Mouse (Mus musculus): Measurements from ENCODE around the gene Sdccag8.

Gene Sdccag8

DNA sequence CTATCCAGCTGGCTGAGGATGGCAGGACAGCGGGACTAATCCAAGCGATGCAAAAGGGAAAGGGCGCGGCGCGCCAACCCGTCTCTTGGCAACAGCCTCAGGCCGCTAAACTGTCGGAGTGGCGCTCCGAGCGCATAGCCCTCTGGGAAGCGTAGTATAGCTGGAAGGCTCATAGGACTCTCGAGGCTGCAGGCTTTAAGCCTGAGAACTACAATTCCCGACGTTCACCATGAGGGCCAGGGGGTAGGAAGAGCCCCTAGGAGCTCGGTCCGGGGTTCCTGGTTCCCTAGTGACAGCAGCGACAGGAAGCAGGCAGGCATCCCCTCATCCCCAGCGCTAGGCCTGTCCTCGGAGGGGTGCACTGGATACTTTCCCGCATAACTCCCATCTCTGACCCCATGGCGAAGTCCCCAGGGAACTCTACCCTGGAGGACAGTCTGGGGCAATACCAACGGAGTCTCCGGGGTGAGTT, at the start of gene Sdccag8:
Gene Sdccag8, plus strand, starts transcription at position 70 of the 472 bp plus-strand sequence.
- peak; percentile 97 for DNase-seq

- no peak for DNase-seq
Measured at GRCm38 (mm10) chr1:176774533-176774932, 39.9 kb upstream of the Sdccag8 start.

DNA sequence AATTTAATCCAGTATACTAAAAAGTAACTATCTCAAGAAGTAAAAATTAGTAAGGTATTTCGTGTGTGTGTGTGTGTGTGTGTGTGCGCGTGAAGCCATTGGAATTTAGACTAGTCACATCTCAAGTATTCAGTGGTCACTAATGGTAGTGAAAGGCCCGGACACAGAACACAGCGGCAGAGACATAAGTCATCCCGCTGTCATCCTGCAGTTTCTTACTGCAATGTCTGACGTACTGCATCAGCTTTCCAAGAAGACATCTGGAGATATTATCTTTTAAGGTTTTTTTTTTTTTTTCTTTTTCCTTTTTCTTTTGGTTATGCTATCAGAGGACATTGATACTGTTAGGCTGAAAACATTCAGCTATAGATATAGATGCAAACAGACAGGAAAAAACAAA, 25.1 kb upstream of the Sdccag8 start:
- no peak for DNase-seq

DNA sequence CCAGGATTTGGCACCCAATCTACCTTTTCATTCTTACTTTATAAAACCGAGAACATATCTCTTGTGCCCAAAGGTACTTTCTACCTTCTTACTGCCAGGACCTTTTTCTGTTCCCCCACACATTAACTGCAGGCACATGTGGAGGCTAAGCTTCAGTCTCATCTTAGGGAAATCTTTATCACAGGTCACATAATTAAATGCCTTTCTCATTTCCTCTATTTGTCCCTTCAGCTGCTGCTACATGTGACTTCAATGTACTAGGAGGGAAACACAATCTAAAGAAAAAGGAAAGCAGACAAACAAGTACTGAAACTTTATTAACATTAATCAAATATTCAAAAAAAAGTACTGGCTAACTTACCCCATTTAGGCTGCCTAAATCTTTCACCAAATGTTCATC, 22.3 kb upstream of the Sdccag8 start:
- DNase-seq, result no peak

GRCm38 (mm10) chr1:176798673-176799072, 15.8 kb upstream of the Sdccag8 start:
- DNase-seq, result no peak

DNA sequence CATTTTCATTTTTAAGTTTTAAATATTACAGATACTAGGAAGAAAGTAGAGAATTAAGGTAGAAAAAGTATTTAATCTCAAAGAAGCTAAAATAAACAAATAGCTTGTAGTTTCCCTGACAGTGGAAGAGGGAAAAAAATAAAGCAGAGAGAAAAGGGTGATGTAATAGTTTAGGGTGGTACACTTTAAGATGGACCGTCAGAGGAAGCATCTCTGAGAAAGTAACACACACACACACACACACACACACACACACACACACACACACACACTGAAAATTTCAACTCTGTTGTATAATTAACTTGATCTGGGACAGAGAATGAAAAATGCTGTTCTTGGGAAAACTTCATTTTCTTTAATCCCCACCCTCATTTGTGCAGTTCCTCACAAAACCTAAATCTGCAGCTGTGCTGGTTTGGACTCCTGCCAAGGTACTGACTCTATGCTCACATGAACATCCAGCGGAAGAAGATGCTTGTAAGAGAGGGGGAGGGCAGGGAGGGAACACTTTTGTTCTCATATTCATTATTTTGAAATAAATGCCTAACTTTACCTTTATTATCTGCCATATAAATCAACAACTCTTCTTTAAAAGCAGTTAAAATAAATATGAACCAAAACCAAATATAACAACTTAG, 13.6 kb upstream of the Sdccag8 start:
- peak; percentile 49 for DNase-seq

DNA sequence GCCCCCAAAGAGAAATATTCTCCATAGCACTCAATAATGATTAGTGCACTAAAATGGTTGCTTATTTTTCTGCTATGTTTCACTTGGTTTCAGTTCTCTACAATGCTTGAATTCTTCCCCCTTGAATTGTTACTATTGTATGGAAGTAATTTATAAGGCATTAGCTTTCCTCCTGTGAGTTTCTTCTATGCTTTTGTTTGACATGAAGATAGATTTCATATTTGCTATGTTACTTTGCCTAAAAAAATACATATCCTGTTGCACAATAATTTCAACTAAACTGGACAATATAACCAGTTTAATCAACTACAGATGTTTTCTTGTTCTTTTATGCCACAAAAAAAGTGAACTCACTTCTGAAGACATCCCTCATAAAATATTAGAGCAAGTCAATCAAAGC, 4.3 kb upstream of the Sdccag8 start:
- DNase-seq, result no peak

DNA sequence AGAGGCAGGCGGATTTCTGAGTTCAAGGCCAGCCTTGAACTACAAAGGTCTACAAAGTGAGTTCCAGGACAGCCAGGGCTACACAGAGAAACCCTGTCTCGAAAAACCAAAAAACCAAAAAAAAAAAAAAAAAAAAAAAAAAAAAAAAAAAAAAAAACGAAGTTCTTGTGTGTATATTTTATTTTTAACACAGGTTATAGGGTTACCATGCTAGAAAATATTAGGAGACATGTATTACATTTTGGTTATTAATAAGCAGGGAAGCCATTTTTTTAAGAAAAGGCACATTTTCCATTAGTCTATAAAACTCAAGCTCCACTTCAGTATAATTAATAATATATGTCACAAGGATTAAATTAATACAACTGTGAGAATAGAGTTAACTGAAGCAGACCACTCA, 2.6 kb upstream of the Sdccag8 start:
- no peak for DNase-seq

DNA sequence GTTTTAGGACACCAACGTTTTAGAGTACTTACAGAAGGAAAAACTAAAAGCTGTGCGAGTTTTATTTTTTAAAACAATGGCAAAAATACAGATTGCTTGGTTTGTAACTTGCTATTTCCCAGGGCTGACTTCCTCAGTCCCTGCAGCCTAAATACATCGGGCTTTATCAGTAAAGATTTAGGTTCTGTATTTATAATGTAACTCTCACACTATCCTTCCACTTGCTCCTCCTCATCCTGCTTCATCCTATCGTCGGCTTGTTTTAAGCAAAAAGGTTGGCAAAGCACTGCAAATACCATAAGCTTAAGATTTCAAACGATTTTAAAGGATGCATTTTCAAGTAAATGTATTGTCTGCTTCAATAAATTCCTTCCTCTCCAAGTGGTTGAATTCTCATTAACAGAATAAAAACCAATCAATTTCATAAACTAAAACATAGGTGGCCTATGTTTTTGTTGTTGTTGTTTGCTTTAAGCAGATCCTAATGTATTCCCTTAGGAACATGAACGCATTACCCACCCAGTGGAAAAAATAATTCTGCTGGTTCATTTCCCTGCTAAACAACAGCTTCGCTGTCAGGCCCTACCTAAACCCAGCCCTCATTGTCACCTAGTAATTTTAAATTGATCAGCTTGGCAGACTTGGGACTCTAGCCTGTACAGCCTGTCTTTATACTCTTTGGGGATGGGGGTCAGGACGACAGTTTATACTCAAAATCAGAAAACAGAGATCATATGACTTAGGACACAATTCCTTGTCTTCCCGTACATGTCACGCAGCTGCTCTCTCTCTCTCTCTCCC, 1.8 kb upstream of the Sdccag8 start:
- DNase-seq, result no peak

GRCm38 (mm10) chr1:176813292-176814035, 996 bp upstream of the Sdccag8 start:
- peak; percentile 57 for DNase-seq

DNA sequence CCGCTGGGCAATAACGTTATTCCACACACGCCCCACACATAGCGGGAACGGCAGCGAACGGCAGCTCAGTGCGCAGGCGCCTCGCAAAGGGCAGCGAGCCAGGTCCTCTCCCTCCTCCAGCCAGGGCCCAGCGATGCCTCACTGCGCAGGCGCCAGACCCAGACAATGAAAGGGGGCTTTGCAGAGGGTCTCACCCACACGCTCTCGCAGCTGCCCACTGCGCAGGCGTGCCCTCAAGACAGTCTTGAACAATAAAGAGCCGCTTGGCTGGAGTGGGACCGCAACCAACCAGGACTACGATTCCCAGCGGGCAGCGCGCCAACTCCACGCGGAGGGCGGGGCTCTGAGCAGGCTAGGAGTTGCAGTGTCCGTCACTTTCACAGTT, 432 bp upstream of the Sdccag8 start, which contains the start of gene Cep170:
Gene Cep170, minus strand, starts transcription at position 32 of the 385 bp plus-strand sequence.
- peak; percentile 96 for DNase-seq

DNA sequence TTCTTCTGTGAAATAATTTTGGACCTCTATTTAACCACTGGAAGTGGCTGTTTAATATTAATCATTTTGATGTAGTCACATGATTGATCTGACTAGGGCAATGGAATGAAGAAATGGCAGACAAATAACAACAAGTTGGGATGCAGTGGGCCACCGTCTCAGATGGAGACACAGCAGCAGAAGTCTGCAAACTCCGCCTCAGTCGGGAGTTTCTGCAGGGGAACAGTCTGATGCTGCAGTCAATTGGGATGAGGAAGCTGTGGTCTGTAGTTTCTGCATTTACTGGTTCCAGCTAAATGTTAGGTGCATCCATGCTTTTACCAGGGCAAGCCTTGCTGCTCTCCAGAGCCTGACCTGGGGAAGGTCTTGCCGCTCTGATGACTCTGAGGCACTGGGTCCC, 2.3 kb downstream of the Sdccag8 start:
- no peak for DNase-seq

DNA sequence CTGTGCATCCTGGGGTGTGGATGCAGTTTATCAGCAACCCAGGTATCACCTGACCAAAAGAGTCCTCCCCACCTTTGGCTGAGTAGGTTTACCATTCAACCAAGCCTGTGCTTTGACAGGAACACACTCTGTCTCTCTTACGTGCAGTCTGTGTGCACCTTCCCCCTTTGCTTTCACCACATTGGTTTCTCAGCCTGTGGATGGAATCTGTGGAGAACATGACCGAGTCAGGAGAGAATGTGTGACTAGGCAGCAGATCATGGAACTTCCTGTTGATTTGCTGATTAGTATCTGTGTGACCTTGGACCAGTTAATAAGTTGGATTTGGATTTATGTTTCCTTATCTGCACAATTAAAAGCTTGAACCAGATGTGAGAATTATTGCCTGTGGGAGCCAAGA, 3.7 kb downstream of the Sdccag8 start:
- no peak for DNase-seq

DNA sequence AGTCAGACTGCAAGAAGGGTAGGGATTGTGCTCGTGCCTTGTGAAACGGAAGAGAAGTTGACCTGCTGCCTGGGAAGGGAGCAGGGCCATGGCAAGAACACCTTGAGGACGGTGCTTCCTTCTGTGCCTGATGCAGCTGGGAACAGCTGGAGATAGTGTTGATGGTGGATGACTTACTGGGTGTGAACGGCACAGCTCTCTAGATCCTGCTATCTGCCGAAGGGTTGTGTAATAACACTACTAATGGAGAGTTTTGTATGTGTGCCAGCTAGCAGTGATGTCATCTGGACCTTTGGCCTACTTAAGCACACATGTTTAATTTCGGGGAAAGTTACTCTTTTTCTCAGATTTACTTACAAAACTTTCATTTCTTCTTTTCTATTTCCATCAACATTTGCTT, 4.3 kb downstream of the Sdccag8 start:
- peak; percentile 71 for DNase-seq

GRCm38 (mm10) chr1:176821929-176822328, 7.5 kb downstream of the Sdccag8 start:
- no peak for DNase-seq

DNA sequence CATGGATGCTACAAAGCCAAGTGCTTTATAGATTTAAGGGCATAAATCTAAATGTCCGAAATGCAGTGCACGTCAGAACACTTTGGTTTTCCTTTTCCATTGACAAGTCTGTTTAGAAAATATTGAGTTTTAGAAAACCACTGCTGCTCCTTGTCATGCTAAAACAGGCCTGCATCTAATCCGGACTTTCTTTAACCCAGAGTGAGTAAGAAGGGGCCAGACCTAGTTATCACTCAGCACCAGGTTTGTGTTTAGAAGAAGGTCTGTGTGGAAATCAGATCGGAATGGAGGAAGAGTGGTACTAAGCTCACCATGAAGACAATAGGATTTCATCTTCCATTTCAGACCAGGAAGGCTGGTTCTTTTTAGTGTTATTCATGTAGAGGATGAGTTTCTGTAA, 8.5 kb downstream of the Sdccag8 start:
- no peak for DNase-seq

- no peak for DNase-seq
Measured at GRCm38 (mm10) chr1:176823889-176824288, 9.4 kb downstream of the Sdccag8 start.

- DNase-seq, result no peak
Measured at GRCm38 (mm10) chr1:176824611-176825010, 10.2 kb downstream of the Sdccag8 start.

GRCm38 (mm10) chr1:176825084-176825483, 10.6 kb downstream of the Sdccag8 start:
- DNase-seq, result no peak

DNA sequence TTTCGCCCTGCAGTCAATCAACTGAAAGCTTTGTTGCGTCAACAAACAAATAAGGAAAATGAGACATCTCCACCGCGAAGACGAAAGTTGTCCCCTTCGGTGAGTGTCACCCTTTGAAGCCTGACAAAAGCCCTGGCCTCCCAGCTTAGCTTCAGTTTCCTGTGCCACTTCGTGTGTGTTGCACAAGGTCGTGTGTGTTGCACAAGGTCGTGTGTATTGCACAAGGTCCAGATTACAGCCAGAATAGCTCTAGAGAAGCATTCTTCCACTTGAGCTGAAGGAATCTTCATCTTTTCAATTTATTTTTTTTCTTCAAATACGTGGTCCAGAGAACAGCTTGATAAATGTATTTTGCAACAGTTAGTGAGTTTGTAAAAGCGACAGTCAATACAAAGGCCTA, 11.7 kb downstream of the Sdccag8 start:
- DNase-seq, result no peak

DNA sequence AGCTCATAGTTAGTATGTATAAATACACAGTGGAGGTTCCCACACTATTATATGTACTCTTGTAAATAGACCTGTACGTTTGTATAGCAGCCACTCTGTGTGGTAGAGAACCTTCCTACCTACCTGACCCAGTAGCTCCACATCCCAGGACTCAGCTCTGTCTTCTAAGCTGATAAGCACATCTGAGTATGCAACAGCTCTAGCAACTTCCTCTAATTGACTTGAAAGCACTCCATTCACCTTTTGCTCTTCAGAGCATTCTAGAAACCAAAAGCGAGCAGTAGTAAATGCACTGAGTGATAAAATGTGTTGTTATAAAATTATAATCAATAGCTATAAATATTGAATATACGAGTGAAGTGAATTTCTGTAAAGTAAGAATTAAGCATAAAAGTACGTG, 12.5 kb downstream of the Sdccag8 start:
- DNase-seq, result no peak

DNA sequence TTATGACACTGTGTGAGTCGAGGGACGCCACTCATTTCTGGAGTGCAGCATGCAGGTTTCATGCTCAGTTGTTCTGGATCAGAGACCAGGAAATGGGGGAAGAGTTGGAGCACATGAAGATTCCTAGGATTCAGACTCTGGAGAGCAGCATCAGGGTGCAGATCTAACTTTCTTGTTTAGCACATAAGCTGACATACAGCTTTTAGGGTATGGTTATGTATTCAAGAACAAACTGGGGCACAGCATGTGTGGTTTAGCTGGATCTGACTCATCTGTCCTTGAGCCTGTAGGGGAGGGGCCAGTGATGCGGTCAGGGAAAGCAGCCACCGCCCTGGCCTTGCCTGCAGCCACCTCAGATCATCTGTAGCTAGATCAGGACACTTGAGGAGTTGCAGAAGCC, 12.9 kb downstream of the Sdccag8 start:
- DNase-seq, result no peak

DNA sequence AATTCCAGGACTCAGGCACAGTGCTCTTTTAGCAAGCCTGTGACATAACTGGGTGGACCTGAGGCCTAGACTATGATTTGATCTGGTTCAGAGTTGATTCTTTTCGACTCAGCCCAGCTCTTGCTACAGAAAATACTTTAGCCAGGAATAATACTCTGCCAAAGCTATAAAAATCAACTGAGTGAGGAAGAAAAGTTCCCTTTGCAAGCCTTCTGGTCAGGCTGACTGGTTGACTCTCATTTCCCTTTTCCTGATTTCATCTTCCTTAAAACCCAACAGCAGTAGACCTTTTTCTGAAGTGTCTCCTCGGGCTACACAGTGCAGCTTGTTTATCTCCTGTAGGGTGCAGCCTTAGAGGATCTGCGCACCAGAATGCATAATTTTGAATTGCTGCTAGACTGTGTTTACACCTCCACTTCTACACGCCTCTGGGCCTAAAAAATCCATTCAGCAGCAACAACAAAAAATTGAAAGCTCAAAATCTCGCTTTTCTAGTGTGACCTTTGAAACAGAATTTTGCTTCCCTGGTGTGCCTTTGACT, 13.6 kb downstream of the Sdccag8 start:
- DNase-seq, result no peak
